Mouse (Mus musculus): Measurements from ENCODE around the gene Cd274. TPM values are rescaled to one million over a fixed set of nuclear protein-coding genes. Genes with fewer than 3 reads are reported as not detected.

Gene Cd274
- polyA plus RNA-seq, 1 experiment from 2014 or later = 0.69 TPM

DNA sequence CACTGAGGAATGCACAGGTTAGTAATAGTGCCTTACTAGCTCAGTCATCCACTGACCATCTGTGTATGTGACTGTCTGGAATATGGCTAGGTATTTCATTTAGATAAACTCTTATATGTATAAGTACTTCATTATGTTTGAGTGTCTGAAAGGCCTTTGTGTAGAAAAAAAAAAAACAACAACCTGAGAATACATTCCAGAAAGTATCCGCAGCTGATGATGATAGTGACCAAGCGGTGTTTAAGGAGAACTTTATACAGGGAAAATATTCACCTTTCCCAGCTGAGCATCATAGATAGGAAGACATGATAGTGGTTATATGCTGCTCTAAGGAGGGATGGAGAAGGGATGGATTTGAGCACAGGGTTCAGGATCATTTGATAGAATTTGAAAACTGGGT lies 786 bp downstream of the Cd274 start:
- Histone ChIP-seq H3K4me1 (replicated peaks) (peaks cover 3% of the 10 kb centered on the region; the same call in 1 of the 2 replicates), H3K4me2 (replicated peaks) (no peak overlapping the region), H3K4me3 (replicated peaks) (no peak overlapping the region), H3K9me3 (no peaks in the 10 kb centered on the region), H3K36me3 (no peaks in the 10 kb centered on the region), H3K27me3 (replicated peaks) (no peaks in the 10 kb centered on the region), H3K27ac (no peak overlapping the region), H3K9ac (no peak overlapping the region)
- 91% methylated on average over 2 of the region's 2 CpGs for WGBS
- ATAC-seq = no peak

DNA sequence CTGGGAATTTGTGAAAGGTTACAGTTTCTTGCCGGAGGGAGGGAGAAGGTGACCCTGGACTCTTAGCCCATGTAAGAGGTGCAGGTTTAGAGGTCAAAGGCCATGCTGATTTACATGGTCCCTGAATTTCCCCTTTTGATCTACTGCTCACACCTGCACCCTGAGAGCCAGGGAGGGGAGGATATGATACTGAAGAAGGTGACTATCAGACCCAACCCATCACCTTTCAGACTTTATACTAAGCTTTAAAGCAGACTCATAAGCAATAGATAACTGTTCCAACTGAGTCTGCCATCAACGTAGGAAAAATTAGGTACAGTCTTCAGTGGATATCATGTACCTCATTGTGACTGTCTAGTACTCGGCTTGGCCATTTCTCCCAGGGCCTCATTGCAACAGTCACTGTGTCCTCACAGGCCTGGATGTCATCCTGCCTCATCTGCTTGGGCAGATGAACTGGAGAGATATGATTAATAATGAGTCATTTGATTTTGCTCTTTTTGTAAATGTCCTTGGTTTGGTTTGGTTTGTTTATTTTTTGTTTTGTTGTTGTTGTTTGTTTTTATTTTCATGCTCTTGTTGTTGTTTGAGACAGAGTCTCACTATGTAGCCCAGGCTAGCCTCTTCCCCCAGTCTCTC lies 1.5 kb downstream of the Cd274 start:
- no peaks in the 10 kb centered on the region for H3K9me3 ChIP-seq
- no peak for ATAC-seq

DNA sequence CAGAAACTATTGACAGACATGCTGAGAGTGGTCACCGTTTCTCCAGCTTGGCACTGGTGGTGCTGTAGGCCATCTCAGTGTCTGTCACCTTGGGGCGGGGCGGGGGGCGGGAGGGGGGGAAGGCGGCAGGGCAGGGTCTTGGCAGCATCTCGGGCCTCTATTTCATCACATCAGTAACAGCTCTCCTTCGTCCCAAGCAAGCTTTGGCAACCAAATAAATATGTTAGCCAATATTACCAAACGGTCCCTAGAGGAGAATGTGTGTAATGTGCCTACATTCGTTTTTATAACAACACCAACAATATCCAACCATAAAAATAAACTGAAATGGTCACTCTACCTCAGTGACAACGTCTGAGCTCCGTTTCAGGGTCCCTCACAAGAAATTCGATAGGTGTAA lies 2.9 kb downstream of the Cd274 start:
- Histone ChIP-seq H3K27me3 (replicated peaks) (no peaks in the 10 kb centered on the region), H3K9ac (no peak overlapping the region), H3K4me2 (replicated peaks) (no peak overlapping the region), H3K4me1 (replicated peaks) (peaks cover 3% of the 10 kb centered on the region; the same call in 1 of the 2 replicates), H3K9me3 (no peaks in the 10 kb centered on the region), H3K36me3 (no peaks in the 10 kb centered on the region), H3K27ac (no peak overlapping the region), H3K4me3 (replicated peaks) (no peak overlapping the region)
- no peak for ATAC-seq
- 72% methylated on average over 12 of the region's 12 CpGs for WGBS

More for the DNA sequence above, 1.5 kb downstream of the Cd274 start:
- no peaks in the 10 kb centered on the region for H3K27me3 ChIP-seq (replicated peaks)
- H3K4me1 ChIP-seq (replicated peaks) = peaks cover 3% of the 10 kb centered on the region; the same call in 1 of the 2 replicates
- no peak overlapping the region for H3K27ac ChIP-seq
- 84% methylated on average over 3 of the region's 3 CpGs for WGBS
- H3K9ac ChIP-seq = no peak overlapping the region
- H3K36me3 ChIP-seq = no peaks in the 10 kb centered on the region
- H3K4me3 ChIP-seq (replicated peaks) = no peak overlapping the region
- H3K4me2 ChIP-seq (replicated peaks) = no peak overlapping the region

DNA sequence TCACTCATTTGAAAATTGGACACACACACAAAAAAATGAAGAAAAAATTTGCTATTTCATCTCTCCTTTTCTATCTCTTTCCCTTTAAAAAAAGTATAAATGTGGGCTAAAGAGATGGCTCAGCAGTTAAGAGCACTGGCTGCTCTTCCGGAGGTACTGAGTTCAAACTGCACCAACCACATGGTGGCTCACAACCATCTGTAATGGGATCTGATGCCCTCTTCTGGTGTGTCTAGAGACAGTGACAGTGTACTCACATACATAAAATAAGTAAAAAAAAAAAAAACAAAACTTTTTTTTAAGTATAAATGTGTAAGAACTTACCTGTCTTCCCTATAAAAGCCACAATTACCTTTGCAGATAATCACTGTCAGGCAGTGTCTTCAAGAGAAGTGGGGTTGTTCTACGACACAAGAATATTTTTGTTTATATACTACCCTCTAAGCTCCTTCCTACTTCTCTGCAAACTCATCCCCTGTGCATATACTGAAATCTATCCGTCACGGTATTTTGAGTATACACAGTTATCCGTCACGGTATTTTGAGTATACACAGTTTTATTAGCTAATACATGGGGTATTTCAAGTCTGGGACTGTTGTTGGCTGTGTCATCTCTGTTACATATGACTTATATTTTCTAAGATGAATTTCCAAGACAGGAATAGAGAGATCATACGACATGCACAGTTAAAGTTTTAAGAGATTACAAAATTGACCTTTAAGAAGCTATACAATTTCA lies 3.5 kb downstream of the Cd274 start:
- ATAC-seq = no peak
- Histone ChIP-seq H3K27me3 (replicated peaks) (no peaks in the 10 kb centered on the region), H3K9me3 (no peaks in the 10 kb centered on the region), H3K4me3 (replicated peaks) (no peak overlapping the region), H3K9ac (no peak overlapping the region), H3K4me1 (replicated peaks) (peaks cover 3% of the 10 kb centered on the region; the same call in 1 of the 2 replicates), H3K4me2 (replicated peaks) (no peak overlapping the region), H3K36me3 (no peaks in the 10 kb centered on the region), H3K27ac (no peak overlapping the region)
- 76% methylated on average over 7 of the region's 7 CpGs for WGBS

DNA sequence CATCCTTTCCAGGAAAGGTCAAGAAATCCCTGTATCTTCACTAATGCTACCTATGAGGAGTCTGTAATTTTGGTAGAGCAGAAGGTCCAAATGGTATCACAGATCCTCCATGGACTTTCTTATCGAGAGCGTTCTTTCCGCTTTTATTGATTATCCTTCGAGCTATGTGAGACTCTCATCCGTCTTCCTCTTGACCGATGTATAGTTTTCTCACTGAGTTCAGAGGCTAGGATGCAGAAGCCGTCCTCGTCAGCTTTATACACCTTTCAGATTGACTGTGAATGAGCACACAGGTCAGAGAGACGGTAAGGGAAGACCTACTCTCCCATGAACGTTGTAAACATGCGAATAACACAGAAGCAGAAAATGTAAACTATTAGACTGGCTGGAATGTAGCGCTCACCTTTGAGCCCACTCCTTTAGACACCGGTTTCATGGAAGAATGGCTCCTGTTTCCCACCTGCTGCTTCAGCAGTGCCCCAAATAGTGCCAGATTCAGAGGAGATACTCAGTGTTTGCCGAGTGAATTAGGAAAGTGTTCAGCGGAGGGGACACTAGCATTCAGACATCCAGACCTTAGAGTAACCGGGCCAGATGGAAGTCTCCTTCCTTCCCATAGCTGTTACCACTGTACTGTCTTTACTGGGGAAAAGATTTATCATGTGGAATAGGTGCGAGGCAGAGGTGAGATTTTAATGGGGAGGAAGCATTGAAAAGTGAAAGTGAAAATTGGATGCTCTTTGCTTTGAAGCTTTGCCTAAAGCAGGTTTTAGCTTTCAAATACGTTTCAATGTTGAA lies 4.2 kb downstream of the Cd274 start:
- H3K4me2 ChIP-seq (replicated peaks) = peak overlapping the region; percentile 29
- 58% methylated on average over 18 of the region's 18 CpGs for WGBS
- H3K27me3 ChIP-seq (replicated peaks) = no peaks in the 10 kb centered on the region
- ATAC-seq = no peak
- peak overlapping the region; percentile 13; the same call in 1 of the 2 replicates for H3K27ac ChIP-seq
- no peak overlapping the region for H3K9ac ChIP-seq
- peaks cover 3% of the 10 kb centered on the region; the same call in 1 of the 2 replicates for H3K4me1 ChIP-seq (replicated peaks)
- no peaks in the 10 kb centered on the region for H3K9me3 ChIP-seq
- no peaks in the 10 kb centered on the region for H3K36me3 ChIP-seq
- no peak overlapping the region for H3K4me3 ChIP-seq (replicated peaks)

DNA sequence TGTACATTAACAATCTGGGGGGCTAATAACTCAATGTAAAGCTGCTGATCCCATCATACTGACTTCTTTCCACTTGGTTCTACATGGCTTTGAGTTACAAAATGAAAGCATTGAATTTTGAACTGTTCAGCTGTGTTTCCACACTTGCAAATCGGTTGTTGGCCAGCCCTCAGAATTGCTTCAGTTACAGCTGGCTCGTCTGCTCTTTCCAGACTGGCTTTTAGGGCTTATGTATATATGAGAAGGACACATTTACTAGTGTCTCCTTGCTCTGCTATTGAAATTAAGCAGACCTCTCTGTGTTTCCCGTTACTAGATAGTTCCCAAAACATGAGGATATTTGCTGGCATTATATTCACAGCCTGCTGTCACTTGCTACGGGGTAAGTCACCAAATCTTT lies 4.9 kb downstream of the Cd274 start:
- peak; percentile 32 for ATAC-seq
- Histone ChIP-seq H3K9me3 (no peaks in the 10 kb centered on the region), H3K4me3 (replicated peaks) (no peak overlapping the region), H3K9ac (no peak overlapping the region), H3K27ac (0 out of 2 replicates have a peak overlapping the region, but pooled peaks have one; percentile 13), H3K36me3 (no peaks in the 10 kb centered on the region), H3K27me3 (replicated peaks) (no peaks in the 10 kb centered on the region), H3K4me1 (replicated peaks) (no peaks in the 10 kb centered on the region), H3K4me2 (replicated peaks) (peak overlapping the region; percentile 29)
- WGBS = 48% methylated on average over 4 of the region's 4 CpGs

DNA sequence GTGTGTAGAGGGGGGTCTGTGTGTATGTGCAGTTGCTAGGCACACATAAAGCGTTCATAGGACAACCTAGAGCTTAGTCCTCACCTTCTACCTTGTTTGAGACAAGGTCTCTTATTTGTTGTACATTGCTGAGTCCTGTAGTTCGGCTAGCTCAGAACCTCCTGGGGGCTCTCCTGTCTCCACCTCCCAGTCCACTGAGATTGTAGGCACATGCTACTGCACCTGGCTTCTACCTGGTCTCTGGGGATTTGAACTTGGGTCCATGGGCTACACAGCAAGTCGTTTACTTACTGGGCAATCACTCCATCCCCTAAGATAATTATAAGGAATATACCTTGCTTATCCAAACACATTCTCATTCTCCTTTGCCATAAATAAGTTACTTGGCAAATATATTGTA lies 5.4 kb downstream of the Cd274 start:
- no peak overlapping the region for H3K27ac ChIP-seq
- no peak overlapping the region for H3K9ac ChIP-seq
- H3K4me2 ChIP-seq (replicated peaks) = peak overlapping the region; percentile 29; the same call in 1 of the 2 replicates
- no peak; the same call in 1 of the 2 replicates for ATAC-seq
- no peaks in the 10 kb centered on the region for H3K4me1 ChIP-seq (replicated peaks)
- H3K9me3 ChIP-seq = no peaks in the 10 kb centered on the region
- H3K4me3 ChIP-seq (replicated peaks) = no peak overlapping the region
- no peaks in the 10 kb centered on the region for H3K27me3 ChIP-seq (replicated peaks)
- H3K36me3 ChIP-seq = no peaks in the 10 kb centered on the region
- 73% methylated on average over 3 of the region's 3 CpGs for WGBS

DNA sequence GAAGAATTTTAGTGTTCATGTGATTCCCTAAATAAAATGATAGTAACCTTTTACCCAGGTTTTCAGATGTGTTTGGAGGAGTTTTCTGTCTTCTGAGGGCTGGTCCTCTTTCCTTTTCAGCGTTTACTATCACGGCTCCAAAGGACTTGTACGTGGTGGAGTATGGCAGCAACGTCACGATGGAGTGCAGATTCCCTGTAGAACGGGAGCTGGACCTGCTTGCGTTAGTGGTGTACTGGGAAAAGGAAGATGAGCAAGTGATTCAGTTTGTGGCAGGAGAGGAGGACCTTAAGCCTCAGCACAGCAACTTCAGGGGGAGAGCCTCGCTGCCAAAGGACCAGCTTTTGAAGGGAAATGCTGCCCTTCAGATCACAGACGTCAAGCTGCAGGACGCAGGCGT lies 6.2 kb downstream of the Cd274 start:
- Histone ChIP-seq H3K4me3 (replicated peaks) (no peak overlapping the region), H3K4me1 (replicated peaks) (no peaks in the 10 kb centered on the region), H3K9me3 (no peaks in the 10 kb centered on the region), H3K36me3 (no peaks in the 10 kb centered on the region), H3K4me2 (replicated peaks) (peak overlapping the region; percentile 42; the same call in 1 of the 2 replicates), H3K9ac (no peak overlapping the region), H3K27ac (no peak overlapping the region), H3K27me3 (replicated peaks) (no peaks in the 10 kb centered on the region)
- 42% methylated on average over 11 of the region's 11 CpGs for WGBS
- no peak for ATAC-seq

DNA sequence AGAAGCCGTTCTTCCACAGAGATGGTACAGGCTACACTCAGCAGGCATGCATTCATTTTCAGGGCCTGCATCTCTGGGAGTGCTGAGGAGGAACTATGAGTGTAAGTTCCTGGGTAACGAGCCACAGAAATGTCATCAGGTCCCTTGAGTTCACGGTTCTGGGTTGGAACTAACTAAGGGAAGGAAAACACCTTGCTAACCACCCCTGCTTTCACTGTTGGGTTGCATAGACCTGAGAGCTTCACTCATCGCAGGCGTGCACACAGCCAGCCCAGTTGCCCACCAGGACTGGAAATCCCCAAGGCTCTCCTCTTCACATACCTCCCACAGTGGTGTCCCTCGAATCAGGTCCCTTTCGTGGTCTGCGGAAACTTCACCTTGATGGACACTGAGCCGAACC lies 7.7 kb downstream of the Cd274 start:
- Histone ChIP-seq H3K4me2 (replicated peaks) (no peak overlapping the region), H3K9me3 (no peaks in the 10 kb centered on the region), H3K36me3 (no peaks in the 10 kb centered on the region), H3K4me3 (replicated peaks) (no peak overlapping the region), H3K4me1 (replicated peaks) (no peaks in the 10 kb centered on the region), H3K9ac (no peak overlapping the region), H3K27ac (no peak overlapping the region), H3K27me3 (replicated peaks) (no peaks in the 10 kb centered on the region)
- no peak for ATAC-seq
- WGBS = 92% methylated on average over 9 of the region's 9 CpGs

DNA sequence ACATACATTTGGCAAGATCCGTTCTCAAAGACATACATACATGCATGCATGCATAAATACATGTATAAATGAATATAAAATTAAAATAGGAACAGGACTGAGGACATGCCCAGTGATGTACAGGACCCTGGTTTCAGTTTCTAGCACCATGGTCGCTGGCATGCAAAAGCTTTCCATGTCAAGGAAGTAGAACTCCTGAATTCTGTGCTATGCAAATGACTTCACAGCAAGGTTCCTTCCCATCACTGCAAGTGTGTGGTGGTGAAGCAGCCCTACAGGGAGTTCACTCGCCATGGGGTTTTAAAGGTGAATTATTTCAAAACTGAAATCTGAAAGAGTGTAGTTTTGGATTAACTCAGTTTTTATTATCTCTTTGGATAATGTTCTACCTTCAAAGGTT lies 9.1 kb downstream of the Cd274 start:
- WGBS = 79% methylated on average over 3 of the region's 3 CpGs
- Histone ChIP-seq H3K9me3 (no peaks in the 10 kb centered on the region), H3K4me2 (replicated peaks) (no peak overlapping the region), H3K4me3 (replicated peaks) (no peak overlapping the region), H3K27ac (no peak overlapping the region), H3K36me3 (no peaks in the 10 kb centered on the region), H3K9ac (no peak overlapping the region), H3K27me3 (replicated peaks) (no peaks in the 10 kb centered on the region), H3K4me1 (replicated peaks) (no peaks in the 10 kb centered on the region)
- ATAC-seq = no peak

DNA sequence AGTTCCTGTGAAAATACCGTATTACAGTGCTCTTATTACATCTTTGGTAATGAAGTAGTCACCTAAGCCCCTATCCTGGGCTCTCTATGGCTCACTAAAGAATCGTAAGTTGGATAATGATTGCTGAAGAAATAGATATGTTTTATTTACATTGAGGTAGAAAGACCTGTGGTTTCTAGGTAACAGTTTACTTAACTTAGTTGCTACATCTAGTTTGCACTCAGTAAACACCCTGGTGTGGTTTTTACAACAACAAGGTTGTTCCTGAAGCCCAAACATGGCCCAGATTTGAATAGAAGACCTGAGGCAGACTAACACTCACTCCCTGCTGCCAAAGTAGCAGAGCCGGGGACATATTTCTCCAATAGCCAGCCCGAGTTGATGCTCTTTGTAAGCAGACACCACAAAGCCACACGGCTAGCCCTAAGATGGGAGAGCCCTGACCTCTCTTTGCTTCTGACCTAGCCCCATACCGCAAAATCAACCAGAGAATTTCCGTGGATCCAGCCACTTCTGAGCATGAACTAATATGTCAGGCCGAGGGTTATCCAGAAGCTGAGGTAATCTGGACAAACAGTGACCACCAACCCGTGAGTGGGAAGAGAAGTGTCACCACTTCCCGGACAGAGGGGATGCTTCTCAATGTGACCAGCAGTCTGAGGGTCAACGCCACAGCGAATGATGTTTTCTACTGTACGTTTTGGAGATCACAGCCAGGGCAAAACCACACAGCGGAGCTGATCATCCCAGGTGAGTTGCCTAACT lies 12.8 kb downstream of the Cd274 start:
- H3K4me3 ChIP-seq (replicated peaks) = no peak overlapping the region
- ATAC-seq = no peak
- H3K9me3 ChIP-seq = no peaks in the 10 kb centered on the region
- no peak overlapping the region for H3K4me2 ChIP-seq (replicated peaks)
- no peaks in the 10 kb centered on the region for H3K27me3 ChIP-seq (replicated peaks)
- H3K9ac ChIP-seq = no peak overlapping the region
- no peak overlapping the region for H3K27ac ChIP-seq
- H3K36me3 ChIP-seq = no peaks in the 10 kb centered on the region
- no peaks in the 10 kb centered on the region for H3K4me1 ChIP-seq (replicated peaks)
- 78% methylated on average over 14 of the region's 14 CpGs for WGBS

DNA sequence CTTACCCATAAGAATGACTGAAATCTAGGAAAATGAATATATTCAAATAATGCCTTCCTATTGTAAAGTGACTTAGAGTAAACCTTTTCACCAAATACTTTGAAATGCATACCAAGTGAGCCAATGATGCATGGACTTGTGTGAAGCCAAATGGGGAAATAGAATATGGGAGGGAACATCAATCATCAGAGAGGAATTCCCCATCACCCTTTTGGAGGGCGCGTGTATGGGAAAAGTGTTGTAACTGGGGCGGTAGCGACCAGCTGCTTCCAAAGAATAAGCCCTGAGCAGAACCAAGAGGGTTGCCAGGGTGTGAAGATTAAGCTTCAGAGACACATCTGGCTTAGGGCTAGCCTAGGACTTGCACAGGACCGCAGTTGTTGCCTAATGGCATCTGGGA lies 16.1 kb downstream of the Cd274 start:
- H3K9ac ChIP-seq = no peak overlapping the region
- ATAC-seq = no peak
- H3K27ac ChIP-seq = no peak overlapping the region
- H3K4me2 ChIP-seq (replicated peaks) = no peak overlapping the region
- H3K4me3 ChIP-seq (replicated peaks) = no peak overlapping the region
- no peaks in the 10 kb centered on the region for H3K4me1 ChIP-seq (replicated peaks)
- H3K9me3 ChIP-seq = no peaks in the 10 kb centered on the region
- H3K36me3 ChIP-seq = no peaks in the 10 kb centered on the region
- H3K27me3 ChIP-seq (replicated peaks) = no peaks in the 10 kb centered on the region
- WGBS = 93% methylated on average over 5 of the region's 5 CpGs

All from intestine, embryonic 15.5 days (tissue).